Mouse (Mus musculus) ovary, postnatal 36 days (tissue): ENCODE data around the gene Ciapin1.
A peak's percentile ranks its signal among the peaks of the same experiment; 100 is the strongest.

Experiments
- DNase-seq: peaks from one replicate; pipeline ENCODE4 v3.0.0; 2022; ENCODE audit warnings: low spot score, mixed read lengths

The Ciapin1 gene

DNA sequence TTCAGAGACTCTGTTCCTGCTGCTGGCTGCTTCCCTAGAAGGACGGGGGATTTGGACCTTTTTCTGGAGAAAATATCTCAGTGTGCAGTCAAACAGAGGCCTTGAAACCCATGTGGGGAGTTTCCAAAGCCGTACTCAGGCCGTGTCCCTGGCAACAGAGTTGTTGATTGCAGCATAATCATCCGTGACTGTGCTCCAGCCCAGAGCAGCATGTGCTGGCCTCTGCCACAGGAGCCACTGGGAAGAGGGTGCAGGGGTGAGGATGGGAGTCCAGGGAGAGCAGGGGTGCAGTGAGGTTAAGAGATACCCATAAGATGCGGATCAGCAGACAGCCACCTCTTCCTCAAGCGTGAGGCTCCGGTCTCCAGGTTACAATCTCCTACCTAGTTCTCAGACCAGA is 30.7 kb downstream of the Ciapin1 start:
- peak; percentile 58 for DNase-seq

DNA sequence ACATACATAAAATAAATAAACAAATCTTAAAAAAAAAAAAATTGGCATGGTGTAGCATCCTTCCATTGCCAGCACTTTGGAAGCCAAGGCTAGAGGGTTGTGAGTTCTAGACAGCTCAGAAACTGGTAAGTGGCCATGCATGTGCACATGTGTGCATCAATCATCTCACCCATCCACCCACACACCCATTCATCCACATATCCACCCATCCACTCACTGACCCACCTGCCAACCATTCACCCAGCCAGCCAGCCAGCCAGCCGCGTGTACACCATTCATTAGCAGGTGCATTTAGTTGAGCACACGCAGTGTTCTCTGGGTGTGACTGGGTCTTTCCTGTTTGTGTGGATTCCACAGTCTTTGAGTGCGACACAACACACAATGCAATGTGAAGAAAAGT is 32.3 kb downstream of the Ciapin1 start:
- no peak for DNase-seq

DNA sequence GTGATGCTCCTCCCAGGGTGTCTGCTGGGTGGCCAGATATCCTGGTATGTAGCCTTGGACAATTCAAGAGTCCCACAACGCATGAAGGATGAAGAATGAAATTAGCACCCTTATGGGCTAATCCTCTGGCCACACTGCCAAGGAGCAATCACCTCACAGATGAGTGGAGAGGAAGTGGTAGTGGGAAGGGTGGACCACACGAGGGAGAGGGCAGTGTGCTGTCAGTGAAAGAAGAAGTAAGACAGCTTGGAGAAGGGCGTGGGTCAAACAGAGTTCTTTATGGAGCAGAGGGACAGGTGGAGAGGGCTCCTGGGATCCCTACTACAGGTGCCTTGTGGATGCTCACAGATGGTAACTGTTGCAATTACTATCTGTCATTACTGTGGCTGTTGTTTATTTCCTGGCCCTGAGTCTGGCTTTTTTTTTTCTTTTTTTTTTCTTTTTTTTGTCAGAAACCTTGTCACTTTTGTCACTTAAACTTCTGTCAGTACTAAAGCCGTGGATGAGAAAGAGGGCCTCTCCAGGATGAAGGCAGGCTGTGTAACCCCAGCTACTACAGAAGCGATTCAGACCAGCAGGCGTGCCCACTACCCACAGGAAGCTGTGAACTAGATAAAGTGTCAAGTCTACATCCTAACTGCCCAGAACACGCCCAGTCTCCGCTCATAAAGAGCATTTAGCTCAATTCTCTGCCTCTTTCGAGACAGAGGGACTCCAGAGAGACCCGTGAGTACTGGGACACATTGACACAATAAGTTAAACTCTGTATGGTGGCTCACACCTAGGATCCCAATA is 33.4 kb downstream of the Ciapin1 start:
- DNase-seq, result no peak

DNA sequence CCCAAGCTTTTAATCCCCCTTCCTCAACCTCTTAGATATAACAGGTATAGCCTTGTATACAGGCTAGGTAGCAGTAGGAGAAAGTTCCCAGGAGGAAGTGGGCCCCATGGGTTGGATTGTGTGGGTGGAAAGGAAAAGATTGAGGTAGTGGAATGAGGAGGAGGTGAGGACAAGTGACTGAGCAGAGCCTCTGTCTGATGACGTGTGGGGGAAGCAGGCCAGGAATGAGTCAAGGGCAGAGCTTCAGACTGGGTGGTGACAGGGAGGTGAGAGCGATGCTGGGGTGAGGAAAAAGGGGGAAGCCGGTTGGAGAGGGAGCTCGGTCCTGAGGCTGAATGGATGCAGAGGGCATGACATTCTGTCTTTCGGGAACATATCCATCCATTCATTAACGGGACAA is 34.6 kb downstream of the Ciapin1 start:
- DNase-seq, result no peak

DNA sequence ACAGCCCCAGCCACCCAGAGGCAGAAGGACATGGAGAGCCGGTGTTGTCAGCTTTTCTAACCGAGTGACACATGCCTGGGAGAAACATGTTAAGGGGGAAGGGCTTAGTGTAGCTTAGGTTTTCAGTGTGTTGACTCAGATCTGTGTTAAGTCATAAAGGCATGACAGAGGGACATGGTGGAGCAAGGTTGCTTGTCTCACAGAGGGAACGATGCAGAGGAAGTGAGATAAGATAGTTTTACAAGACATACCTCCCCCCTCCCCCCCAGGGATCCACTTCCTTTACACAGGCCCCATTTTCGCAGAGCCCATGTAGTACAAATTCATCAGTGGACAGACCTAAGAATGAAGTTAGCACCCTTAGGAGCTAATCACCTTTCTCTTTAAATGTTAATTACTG is 35.8 kb downstream of the Ciapin1 start:
- DNase-seq, result no peak

DNA sequence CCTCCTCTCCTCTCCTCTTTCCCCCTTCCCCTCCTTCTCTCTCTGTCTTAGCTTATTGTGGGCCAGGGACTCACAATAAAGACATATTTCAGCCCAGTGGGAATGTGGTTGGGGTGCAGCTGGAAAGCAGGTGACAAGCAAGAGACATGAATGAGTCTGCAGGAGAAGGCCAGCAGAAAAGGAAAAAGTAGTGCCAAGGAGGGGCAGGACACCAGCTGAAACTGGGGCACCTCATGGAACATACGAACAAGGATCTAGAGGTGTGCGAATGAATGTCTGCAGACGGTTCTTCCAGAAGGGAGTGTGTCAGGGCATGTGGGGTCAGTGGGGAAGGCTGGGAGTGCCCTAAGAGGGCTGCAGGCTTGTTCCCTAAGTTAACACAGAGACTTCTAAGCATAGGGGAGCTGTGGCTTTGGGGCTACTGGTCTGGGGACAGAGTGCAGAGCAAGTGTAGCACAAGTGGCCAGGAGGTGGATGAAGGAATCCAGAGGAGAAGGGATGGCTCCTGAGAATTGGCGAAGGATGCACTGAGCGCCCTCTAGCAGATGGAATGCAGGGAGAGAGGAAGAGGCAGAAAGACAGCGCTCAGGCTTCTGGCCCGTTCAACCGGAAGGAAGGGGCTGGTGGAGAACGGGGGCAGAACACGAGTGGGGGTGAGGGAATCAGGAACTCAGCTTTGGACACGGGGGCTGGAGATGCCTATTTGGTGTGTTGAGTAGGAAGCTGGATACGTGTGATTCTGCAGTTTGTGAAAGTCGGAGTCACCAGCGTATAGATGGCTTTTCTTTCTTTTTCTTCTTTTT is 36.7 kb downstream of the Ciapin1 start:
- no peak for DNase-seq

DNA sequence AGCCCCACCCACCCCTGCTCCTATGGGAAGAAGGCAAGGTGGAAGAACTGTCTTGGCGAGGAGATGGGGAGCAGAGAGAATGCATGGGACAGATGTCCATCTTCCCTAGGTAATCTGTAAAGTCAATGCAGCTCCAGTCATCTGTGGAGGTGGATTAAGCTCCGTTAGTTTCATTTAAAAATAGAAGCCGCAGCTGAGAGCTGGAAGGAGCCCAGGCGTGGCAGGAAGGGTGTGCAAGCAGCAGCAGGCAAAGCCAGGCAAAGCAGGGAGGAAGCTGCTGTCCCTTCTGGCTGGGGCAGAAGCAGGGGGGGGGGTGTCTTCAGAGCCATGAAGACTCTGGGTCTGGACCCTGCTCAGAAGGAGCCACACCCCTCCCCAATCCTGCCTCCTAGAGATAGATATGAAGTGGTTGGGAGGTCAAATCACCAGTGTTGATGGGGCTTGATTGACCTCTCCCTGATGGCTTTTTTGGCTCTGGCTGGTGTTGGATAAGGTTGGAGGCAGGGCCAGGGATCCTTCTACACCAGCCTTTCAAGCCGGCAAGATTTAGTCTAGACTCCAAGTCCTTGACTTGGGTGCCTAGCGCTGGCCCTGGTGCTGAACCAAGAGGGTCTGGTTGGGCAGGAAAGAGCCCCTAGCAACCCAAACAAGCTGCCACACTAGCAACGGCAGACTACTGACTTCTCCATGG is 37.7 kb downstream of the Ciapin1 start:
- DNase-seq, result peak; percentile 41

DNA sequence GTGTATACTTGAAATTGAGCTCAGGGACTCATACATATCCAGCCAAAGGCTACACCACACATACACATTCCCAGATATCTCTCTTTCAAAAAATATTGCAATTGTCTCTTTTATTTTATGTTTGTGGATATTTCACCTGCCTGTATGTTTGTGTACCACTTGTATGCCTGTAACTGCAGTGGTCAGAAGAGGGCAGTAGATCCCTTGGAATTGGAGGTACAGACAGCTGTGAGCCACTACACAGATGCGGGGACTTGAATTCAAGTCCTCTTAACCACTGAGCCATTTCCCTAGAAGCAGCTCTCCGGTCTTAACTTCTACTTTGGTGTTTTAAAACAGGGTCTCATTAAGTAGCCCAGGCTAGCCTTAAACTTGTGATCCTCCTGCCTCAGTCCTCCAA is 43.4 kb downstream of the Ciapin1 start:
- DNase-seq, result no peak

DNA sequence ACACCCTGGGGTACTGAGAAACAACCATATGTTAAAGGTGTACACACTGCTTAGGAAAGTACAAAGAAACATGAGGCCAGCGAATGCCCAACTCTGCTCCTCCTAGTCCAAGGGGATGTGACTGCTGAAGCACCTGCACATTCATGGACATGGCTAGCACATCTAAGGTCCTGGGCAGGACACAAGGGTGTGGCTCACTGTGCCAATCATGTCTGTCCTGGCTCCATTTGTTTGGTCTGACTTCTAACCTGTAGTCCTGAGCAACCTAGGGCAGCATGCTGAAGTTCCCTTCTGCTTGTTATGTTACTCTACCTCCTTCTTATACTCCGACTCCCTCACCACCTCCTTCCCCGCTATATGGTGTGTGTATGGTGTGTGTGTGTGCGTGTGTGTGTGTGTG is 43.8 kb downstream of the Ciapin1 start:
- DNase-seq, result no peak

DNA sequence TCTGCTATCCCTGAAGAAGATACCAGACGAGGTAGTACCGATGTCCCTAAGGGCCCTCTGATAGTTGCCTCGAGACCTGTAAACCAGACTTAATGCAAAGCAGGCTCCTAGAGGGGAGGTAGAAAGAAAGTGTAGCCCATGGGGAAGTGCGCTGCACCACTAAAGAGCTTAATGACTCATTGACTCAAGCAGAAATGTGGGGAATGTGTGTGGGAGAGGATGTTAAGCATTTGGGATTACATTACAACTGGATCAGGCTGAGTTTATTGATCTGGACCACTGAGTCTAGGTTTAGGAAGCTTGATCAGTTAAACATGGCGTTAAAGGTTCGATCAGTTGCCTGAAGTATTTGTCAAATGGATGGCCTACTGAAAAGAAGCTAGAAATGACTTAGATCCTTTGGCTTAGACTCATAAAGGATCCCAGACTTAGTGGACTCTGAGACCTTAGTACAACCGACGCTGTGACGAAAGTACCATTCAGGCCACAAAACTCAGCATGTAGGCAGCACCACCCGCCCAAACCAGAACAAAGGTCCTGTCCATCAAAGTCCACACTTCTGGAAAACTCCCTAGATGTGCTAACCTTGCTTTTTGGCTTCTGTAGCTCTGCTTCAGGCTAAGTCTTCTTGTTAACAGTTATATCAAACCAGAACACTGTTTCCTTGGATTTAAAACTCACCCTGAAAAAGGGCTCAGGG is 48.8 kb downstream of the Ciapin1 start:
- no peak for DNase-seq

DNA sequence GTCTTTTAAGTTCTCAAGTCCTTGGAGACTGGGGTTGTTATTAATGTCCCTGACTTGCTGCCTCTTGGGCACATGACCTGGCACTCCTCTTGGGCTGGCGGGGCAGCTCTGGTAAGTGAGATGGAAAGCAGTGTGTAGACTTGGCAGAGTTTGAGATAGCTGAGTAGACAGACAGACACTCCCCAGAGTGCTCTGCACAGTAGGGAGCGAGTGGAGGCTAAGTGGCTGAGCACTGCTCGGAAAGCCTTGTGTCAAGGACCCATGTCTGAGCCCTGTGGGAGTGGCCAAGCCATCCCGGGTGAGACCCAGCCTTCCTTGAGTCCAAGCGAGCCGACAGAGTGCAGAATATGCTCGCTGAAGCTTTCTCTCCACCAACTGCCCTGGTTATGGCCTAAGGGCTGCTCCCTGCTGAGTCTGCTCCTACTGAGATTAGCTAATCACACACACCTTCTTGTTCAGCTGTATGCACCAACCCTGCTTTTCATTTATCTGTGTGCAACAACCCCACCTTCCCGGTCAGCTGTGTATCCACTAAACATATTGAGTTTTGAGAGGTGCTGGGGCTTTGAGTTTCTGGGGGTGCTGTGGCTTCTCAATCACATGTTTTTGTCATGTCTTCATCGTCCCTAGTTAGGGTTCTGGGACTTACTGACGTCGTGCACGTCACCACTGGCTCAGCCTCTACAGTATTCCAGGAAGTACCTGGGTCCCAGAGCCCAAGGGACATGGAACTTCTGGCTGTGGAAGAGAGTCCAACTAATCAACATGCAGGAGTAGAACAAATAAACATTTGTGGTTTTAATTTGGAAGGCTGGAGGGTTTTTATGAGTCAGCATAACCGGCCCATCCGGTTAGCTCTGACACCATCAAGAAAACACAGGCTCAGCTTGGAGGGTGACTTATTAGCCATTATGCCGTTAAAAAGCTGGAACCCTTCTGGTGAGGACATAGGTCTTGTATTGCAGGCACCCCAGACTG is 50.3 kb downstream of the Ciapin1 start:
- DNase-seq, result peak; percentile 54

DNA sequence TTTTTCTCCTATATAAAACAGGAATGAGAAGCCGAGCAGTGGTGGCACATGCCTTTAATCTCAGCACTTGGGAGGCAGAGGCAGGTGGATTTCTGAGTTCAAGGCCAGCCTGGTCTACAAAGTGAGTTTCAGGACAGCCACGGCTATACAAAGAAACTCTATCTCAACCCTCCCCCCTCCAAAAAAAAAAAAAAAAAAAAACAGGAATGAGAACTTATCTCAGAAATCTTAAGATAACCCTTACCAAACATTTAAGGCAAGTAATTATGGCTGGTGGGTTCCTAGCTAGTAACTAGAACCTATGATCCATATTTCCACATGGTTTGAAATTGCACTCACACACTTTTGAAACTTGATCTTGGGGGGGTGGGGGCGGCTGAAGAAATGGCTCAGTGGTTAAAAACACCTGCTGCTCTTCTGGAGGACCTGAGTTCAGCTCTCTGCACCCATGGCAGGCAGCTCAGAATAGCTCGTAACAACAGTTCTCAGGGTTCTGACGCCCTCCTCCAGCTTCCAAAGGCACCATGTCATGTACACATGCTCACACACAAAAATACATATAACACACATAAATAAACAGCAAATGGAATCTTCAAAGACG is 52.1 kb downstream of the Ciapin1 start:
- DNase-seq, result no peak

DNA sequence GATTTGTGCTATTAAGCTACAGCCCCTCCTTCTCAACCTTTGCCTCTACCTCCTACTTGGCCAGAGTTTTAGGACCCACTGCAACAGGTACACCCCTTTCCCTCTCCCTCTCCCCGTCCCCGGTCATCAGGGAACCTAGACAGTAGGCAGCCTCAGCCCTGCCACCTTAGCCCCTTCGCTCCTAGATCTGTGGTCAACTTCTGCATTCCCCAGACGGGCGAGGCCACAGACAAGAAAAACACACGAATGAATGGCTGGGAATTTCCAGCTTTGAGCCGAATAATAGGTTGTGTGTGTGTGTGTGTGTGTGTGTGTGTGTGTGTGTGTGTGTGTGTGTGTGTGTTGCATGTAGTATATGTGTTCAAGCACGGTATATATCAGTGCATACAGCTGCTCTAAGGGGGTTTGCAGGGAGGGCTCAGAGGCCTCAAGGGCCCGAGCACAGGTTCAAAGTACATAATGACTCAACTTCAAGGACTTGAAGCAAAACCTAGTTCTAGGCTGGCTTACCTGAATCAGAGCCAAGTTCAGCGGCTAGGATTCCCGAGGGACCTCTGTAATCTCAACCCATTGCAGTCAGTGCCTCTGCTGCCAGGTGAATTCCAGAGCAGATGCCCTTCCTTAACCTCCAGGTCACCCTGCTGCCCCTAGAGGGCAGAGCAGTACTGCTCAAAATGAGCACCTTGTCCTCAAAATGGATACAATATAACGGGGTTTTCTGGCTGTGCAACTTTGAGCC is 52.7 kb downstream of the Ciapin1 start:
- peak; percentile 48 for DNase-seq

DNA sequence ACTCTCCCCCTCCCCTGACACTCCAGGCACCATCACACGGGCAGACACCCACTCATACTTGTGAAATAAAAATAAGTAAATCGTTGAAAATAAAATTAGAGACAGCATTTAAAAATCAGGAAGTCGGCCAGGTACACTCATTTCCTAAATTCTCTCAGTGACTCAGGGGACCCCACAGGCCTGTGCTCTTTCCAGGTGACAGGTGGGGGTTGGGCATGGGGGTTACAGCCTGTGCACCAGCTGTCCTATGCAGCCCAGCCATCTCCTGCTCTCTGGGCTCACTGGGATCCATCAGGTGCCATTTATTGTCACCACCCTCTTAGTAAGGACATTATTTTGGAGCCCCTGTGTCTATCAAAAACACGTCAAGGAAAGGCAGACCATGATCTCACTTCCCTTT is 54.3 kb downstream of the Ciapin1 start:
- no peak for DNase-seq

DNA sequence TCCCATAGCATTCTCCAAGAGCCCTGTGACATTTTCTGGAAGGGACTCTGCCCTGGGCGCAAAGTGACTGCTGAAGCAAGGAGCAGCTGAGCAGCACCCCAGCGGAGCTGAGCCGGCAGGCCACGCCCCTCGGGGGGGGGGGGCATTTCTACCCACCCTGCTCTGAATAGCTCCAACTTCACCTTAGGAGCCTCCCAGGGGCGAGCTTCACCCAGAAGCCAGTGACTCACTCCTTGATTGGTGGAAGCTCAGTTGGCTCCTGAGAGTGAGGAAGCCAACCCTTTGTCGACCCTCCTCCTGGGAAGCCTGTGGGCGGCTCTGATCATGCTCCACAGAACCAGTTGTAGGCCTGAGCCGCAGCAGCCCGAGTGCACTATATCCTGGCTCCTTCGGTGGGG is 56.3 kb downstream of the Ciapin1 start:
- DNase-seq, result no peak

DNA sequence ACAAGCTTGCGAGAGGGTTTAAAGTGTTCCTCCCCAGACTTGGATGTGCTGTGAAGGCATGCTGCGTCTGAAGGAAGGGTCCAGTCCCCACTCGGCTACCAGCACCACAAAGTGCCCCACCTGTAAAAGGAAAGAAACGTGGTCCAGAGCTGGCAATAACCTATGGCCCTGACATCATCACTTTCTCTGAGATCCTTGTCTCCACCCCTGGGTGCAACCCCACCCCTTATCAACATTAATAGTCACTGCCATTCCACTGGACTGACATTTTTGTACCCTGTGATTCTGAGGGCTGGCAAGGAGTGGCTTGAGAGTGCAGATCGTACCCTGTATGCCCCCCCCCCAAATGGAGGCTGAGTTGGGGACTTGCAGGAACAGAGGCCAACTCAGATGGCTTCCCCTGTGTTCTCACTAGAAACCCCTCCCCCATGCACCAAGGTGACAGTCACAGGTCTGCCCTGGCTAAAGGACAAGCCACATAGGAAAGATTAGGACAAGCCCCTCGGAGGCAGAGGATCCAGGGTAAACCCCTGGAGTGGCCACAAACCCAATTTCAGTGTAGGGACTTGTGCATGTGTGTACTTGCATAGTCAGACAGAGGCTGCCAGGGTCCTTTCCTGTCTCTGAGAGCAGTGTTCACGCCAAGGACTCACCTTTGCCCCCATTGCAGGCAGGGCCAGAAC is 56.9 kb downstream of the Ciapin1 start:
- no peak for DNase-seq

DNA sequence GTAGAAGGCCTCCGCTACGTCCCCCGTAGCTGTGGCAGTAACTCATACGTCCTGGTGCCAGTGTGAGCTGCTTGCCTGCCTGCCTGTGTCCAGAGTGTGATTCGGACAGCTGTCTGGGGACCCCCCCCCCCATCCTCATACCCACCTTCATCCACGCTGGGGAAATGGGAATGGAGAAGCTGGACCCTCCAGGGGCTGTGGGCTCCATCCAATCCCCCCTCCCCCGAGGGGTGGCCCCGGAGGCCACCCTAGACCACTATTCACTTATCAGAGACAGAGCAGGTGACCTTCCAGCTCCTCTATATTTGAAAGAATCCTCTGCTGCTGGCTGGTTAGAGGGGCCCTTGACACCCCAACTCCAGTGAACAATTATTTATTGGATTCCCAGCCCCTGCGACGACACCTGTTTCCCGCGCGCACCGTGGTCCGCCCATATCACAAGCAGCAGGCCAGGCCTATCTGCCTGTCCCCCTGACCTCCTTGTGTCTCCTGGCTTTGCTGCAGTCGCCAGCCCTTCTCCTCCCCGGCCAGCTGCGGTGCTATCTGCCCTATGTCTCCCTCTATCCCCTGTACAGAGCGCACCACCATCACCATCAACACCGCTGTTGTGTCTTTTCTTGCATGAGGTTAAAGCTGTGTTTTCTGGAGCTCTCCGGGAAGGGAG is 57.5 kb downstream of the Ciapin1 start:
- no peak for DNase-seq

DNA sequence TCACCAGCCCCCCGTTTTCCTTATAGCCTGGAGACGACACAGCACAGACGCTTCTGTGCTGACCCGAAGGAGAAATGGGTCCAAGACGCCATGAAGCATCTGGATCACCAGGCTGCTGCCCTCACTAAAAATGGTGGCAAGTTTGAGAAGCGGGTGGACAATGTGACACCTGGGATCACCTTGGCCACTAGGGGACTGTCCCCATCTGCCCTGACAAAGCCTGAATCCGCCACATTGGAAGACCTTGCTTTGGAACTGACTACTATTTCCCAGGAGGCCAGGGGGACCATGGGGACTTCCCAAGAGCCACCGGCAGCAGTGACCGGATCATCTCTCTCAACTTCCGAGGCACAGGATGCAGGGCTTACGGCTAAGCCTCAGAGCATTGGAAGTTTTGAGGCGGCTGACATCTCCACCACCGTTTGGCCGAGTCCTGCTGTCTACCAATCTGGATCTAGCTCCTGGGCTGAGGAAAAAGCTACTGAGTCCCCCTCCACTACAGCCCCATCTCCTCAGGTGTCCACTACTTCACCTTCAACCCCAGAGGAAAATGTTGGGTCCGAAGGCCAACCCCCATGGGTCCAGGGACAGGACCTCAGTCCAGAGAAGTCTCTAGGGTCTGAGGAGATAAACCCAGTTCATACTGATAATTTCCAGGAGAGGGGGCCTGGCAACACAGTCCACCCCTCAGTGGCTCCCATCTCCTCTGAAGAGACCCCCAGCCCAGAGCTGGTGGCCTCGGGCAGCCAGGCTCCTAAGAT is 58.4 kb downstream of the Ciapin1 start:
- no peak for DNase-seq
